Mouse (Mus musculus): ENCODE results near the gene Cd38.

DNA sequence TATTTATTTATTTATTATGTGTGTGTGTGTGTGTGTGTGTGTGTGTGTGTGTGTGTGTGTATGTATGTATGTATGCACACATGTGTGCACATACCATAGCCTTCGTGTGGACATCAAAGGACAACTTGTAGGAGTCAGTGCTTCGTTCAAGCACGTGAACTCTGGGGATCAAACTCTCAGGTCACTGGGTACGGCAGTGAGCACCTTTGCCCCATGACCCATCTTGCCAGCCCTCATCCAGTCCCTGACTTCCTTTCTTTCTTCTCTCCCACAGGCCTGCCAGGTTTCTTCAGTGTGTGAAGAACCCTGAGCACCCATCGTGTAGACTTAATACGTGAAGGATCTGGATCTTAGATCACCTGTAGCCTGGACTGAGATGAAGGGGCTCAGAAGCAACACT lies 41.7 kb downstream of the Cd38 start:
- no peak for TF ChIP-seq POLR2A (IDR thresholded peaks at IDR 0.05; ENCODE audit: borderline replicate concordance, extremely low read depth, low read depth, low read length)
- no peak for TF ChIP-seq CTCF (IDR thresholded peaks at IDR 0.05; ENCODE audit: insufficient read depth, low read length)

All from lung, adult 2 months (tissue).